Mouse (Mus musculus) large intestine, adult 2 months (tissue): Measurements from ENCODE around the gene Pafah2. TPM values are rescaled to one million over a fixed set of nuclear protein-coding genes. Genes with fewer than 3 reads are reported as not detected.

Source experiments
- polyA plus RNA-seq: library from polyadenylated mRNA; depleted of rRNA; stranded (reverse); fragments of >200 nt; gene quantifications from 2 replicates; pipeline ENCODE4 v1.2.3, GENCODE M21; 2012; rRNA removed

Pafah2 gene
- polyA plus RNA-seq, 1 experiment: 32.1 TPM

Other genes starting within 250 kb of the Pafah2 start
- 12.7 and 22.2 TPM in 2 replicates for gene Cep85, start 209.2 kb upstream of the Pafah2 start, polyA plus RNA-seq
- not detected in 2 replicates for gene Gm7534, start 193.3 kb upstream of the Pafah2 start, polyA plus RNA-seq
- 1.4 and 1.5 TPM in 2 replicates for gene Catsper4, start 168.9 kb upstream of the Pafah2 start, polyA plus RNA-seq
- 30.7 and 41.9 TPM in 2 replicates for gene Cnksr1, start 157.9 kb upstream of the Pafah2 start, polyA plus RNA-seq
- gene E130218I03Rik, start 152.7 kb upstream of the Pafah2 start, polyA plus RNA-seq: not detected in 2 replicates
- gene Zfp593, start 150.7 kb upstream of the Pafah2 start, polyA plus RNA-seq: 7.6 and 9.1 TPM in 2 replicates
- not detected in 2 replicates for gene Gm30191, start 149.4 kb upstream of the Pafah2 start, polyA plus RNA-seq
- gene Grrp1, start 142.2 kb upstream of the Pafah2 start, polyA plus RNA-seq: 5.5 and 6.4 TPM in 2 replicates
- gene Pdik1l, start 108.4 kb upstream of the Pafah2 start, polyA plus RNA-seq: 4.7 and 7.2 TPM in 2 replicates
- 0.10 and 0.27 TPM in 2 replicates for gene Trim63, start 81.2 kb upstream of the Pafah2 start, polyA plus RNA-seq
- 27.4 and 49.7 TPM in 2 replicates for gene Slc30a2, start 53.1 kb upstream of the Pafah2 start, polyA plus RNA-seq
- gene Extl1, start 12.5 kb upstream of the Pafah2 start, polyA plus RNA-seq: 1.7 and 1.9 TPM in 2 replicates
- 40.1 and 45.3 TPM in 2 replicates for gene Stmn1, start 72.0 kb downstream of the Pafah2 start, polyA plus RNA-seq
- gene Paqr7, start 100.4 kb downstream of the Pafah2 start, polyA plus RNA-seq: 9.6 and 21.6 TPM in 2 replicates
- 3.4 and 4.2 TPM in 2 replicates for gene Aunip, start 114.7 kb downstream of the Pafah2 start, polyA plus RNA-seq
- gene Mtfr1l, start 139.1 kb downstream of the Pafah2 start, polyA plus RNA-seq: 56.1 and 82.9 TPM in 2 replicates
- gene Selenon, start 155.8 kb downstream of the Pafah2 start, polyA plus RNA-seq: 5.3 and 5.4 TPM in 2 replicates